Comparison of ENCODE assay signal across 10 mouse cellular contexts in genomic region chr10:62216595-62216994, GRCm38 (mm10). TPM values are rescaled to one million over a fixed set of nuclear protein-coding genes. Genes with fewer than 3 reads are reported as not detected.
DNase-seq lines count a peak whose midpoint lies in the region; ATAC-seq and TF ChIP-seq lines count a peak whose summit lies in the region.
"Had no signal": no experiment of that assay in that cellular context is flagged by ENCODE, and none has a peak within 500 bp of the region (broad histone marks: within the 10 kb centered on the region; RNA-seq: fewer than 3 reads in every experiment).

No protein-coding gene starts in this region.

- no peak overlapping the region for H3K4me3 ChIP-seq in layer of hippocampus, adult 2 months
- no peak overlapping the region for H3K4me3 ChIP-seq in hindbrain, embryonic 13.5 days
- H3K4me3 ChIP-seq in lung, postnatal 0 days (ENCODE audit: low read depth, low read length): no peak overlapping the region

- no peaks in the 10 kb centered on the region for H3K27me3 ChIP-seq in hindbrain, embryonic 13.5 days
- H3K27me3 ChIP-seq in lung, postnatal 0 days (replicated peaks; ENCODE audit: insufficient read depth, low read length): no peaks in the 10 kb centered on the region
- H3K27me3 ChIP-seq: Patski had no signal

- WGBS in hindbrain, embryonic 13.5 days: 39% methylated on average over 5 of the region's 5 CpGs
- 25% methylated on average over 5 of the region's 5 CpGs for WGBS in lung, postnatal 0 days

- DNase-seq in layer of hippocampus, adult 2 months (ENCODE audit: low spot score in 2 of 2): no peak
- DNase-seq in layer of hippocampus, postnatal 36 days: no peak
- DNase-seq in cerebellum, postnatal 14 days: peak; percentile 74 to 80
- peak; percentile 48 for DNase-seq in lung, postnatal 0 days (ENCODE audit: low spot score)
- DNase-seq in yolk sac, embryonic 10.5 days (ENCODE audit: low spot score): peak; percentile 16
- DNase-seq in testis, postnatal 10 days (ENCODE audit: low spot score): no peak

- no peak for ATAC-seq in hindbrain, embryonic 13.5 days (ENCODE audit: low FRiP score)
- ATAC-seq in lung, postnatal 0 days: peak; percentile 55
- ATAC-seq in frontal cortex, adult (ENCODE audit: low TSS enrichment): no peak
- ATAC-seq: Patski had no signal

- no peak overlapping the region for H3K9ac ChIP-seq in hindbrain, embryonic 13.5 days
- no peak overlapping the region for H3K9ac ChIP-seq in lung, postnatal 0 days (replicated peaks; ENCODE audit: low read depth)

- H3K27ac ChIP-seq in layer of hippocampus, adult 2 months: peak overlapping the region; percentile 64
- peak overlapping the region; percentile 72 for H3K27ac ChIP-seq in hindbrain, embryonic 13.5 days
- H3K27ac ChIP-seq in lung, postnatal 0 days (ENCODE audit: low read length): peak overlapping the region; percentile 69

- no peak for TF ChIP-seq CTCF in layer of hippocampus, adult 2 months (conservative IDR thresholded peaks at IDR 0.05)
- peak; percentile 22 for TF ChIP-seq CTCF in lung, postnatal 0 days (IDR thresholded peaks at IDR 0.05)

- no peaks in the 10 kb centered on the region for H3K9me3 ChIP-seq in hindbrain, embryonic 13.5 days
- H3K9me3 ChIP-seq in lung, postnatal 0 days (ENCODE audit: low read length): no peaks in the 10 kb centered on the region

- peaks cover 12% of the 10 kb centered on the region for H3K4me1 ChIP-seq in hindbrain, embryonic 13.5 days (replicated peaks)
- H3K4me1 ChIP-seq in lung, postnatal 0 days (ENCODE audit: insufficient read depth, low read depth, low read length): peaks cover 9% of the 10 kb centered on the region

- H3K4me2 ChIP-seq in hindbrain, embryonic 13.5 days: no peak overlapping the region
- no peak overlapping the region; the same call in 1 of the 2 replicates for H3K4me2 ChIP-seq in lung, postnatal 0 days (replicated peaks; ENCODE audit: low read depth, low read length)

- no peak for TF ChIP-seq EP300 in lung, postnatal 0 days (IDR thresholded peaks at IDR 0.05)

- H3K36me3 ChIP-seq in hindbrain, embryonic 13.5 days: no peaks in the 10 kb centered on the region
- no peaks in the 10 kb centered on the region for H3K36me3 ChIP-seq in lung, postnatal 0 days (ENCODE audit: insufficient read depth, low read length)

RNA-seq across cellular contexts. Expression of gene Tspan15, which starts 14.5 kb away (rescaled TPM):
- 10 to 100 TPM; 13.6 to 15.9 TPM for total RNA-seq in layer of hippocampus, adult 2 months (2021)
- total RNA-seq in layer of hippocampus, postnatal 36 days (2021): 10 to 100 TPM; 18.3 to 18.5 TPM
- polyA plus RNA-seq in hindbrain, embryonic 13.5 days (2015; fragmentation: Nextera tagmentation; extraction: Ambion mirVana): 20.6 and 22.1 TPM in 2 replicates
- polyA plus RNA-seq in lung, postnatal 0 days (2015; fragmentation: Nextera tagmentation; extraction: Ambion mirVana): 106 and 119 TPM in 2 replicates

RNA-seq across cellular contexts. Expression of gene Tacr2, which starts 35.6 kb away (rescaled TPM):
- total RNA-seq in layer of hippocampus, adult 2 months (2021): not detected
- total RNA-seq in layer of hippocampus, postnatal 36 days (2021): not detected
- polyA plus RNA-seq in hindbrain, embryonic 13.5 days (2015; fragmentation: Nextera tagmentation; extraction: Ambion mirVana): not detected in 2 replicates
- polyA plus RNA-seq in lung, postnatal 0 days (2015; fragmentation: Nextera tagmentation; extraction: Ambion mirVana): 0.32 and 0.40 TPM in 2 replicates
- total RNA-seq: heart, postnatal 14 days had no signal

Comparison
In these comparisons a context has a peak if more than half of its experiments do, and no peak if none do; other contexts are left out.
1. DNase-seq: peak in cerebellum, postnatal 14 days (2 of 2), lung, postnatal 0 days (single experiment) and yolk sac, embryonic 10.5 days (single experiment); none in layer of hippocampus, adult 2 months (0 of 2), layer of hippocampus, postnatal 36 days (0 of 2) and testis, postnatal 10 days (single experiment).
2. Peak in every context shown above with its lines, with median percentiles within 50 percentile points of each other: H3K27ac ChIP-seq.